Mouse (Mus musculus) C2C12 (cell line): ENCODE data around the gene Sycp1.

Experiments used
- CEBPB ChIP-seq: IDR thresholded peaks from one replicate; pipeline ENCODE4 v1.6.1; 2011; ENCODE audit warnings: low read depth, mild to moderate bottlenecking, control low read depth, moderate library complexity
- CTCF ChIP-seq: IDR thresholded peaks from one replicate; pipeline ENCODE4 v1.5.1; 2011; ENCODE audit not compliant: control insufficient read depth, insufficient read depth, insufficient read length
- MAX ChIP-seq: IDR thresholded peaks from one replicate; pipeline ENCODE4 v1.6.1; 2011; ENCODE audit warnings: mild to moderate bottlenecking, control low read depth

DNA sequence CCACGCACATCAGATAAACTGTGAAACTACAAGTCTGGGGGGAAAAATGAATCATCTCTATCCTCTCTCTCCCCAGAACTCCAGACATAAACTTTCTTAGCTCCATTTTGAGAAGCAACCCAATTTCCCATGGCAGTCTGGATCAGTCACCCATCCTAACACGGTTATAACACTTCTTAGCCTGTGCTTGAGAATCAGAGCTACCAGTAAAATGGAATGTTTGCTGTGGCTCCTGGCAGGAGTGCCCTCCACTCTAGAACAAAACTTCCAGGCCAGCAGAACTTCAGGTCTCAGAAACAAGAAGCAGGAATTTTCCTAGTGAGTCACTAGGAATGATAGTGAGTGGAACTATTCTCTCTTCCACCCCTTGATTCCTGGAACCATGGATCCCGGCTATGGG, 34.6 kb upstream of the Sycp1 start:
- TF ChIP-seq MAX (no peak), CTCF (no peak), CEBPB (no peak)
